Mouse (Mus musculus) bone marrow, adult 2 months (tissue): ENCODE measurements around the gene Furin. TPM values are rescaled to one million over a fixed set of nuclear protein-coding genes. Genes with fewer than 3 reads are reported as not detected.

ENCODE experiments used
- H3K27ac ChIP-seq: fragments of 200-500 bp; 2 replicates; pipeline ENCODE4 v1.5.1; 2012; ENCODE audit warnings: low read depth, mild to moderate bottlenecking, control low read depth, inconsistent platforms, low read length; ENCODE audit not compliant: control insufficient read depth, poor library complexity, insufficient read depth
- H3K4me1 ChIP-seq: fragments of 200-500 bp; 2 replicates; pipeline ENCODE4 v1.6.1; 2011; ENCODE audit warnings: low read length; ENCODE audit not compliant: control insufficient read depth, insufficient read depth
- H3K4me3 ChIP-seq: fragments of 200-500 bp; replicated peaks from 2 replicates; pipeline ENCODE3; 2011; ENCODE audit warnings: mild to moderate bottlenecking, low read depth, low read length, control low read depth; ENCODE audit not compliant: control insufficient read depth
- CTCF ChIP-seq: fragments of 200-500 bp; IDR thresholded peaks from 2 replicates; pipeline ENCODE4 v1.5.1; 2011; ENCODE audit warnings: low read length, control low read depth; ENCODE audit not compliant: control insufficient read depth, insufficient read depth
- POLR2A ChIP-seq: fragments of 200-500 bp; IDR thresholded peaks from 2 replicates; pipeline ENCODE4 v1.6.1; 2011; ENCODE audit warnings: low read depth, mild to moderate bottlenecking, control low read depth, low read length, borderline replicate concordance; ENCODE audit not compliant: control insufficient read depth
- WGBS: fragments of 180-500 bp; shearing (Covaris S2); methylation state at CpG from one replicate; pipeline ENCODE4 v1.1.7; 2018; 5-methylcytosine and 5-hydroxymethylcytosine counted together
- polyA plus RNA-seq: library from polyadenylated mRNA; stranded (reverse); fragments of >200 nt; gene quantifications from 2 replicates; pipeline ENCODE4 v1.2.4, GENCODE M21; 2011; ENCODE audit warnings: low replicate concordance; ENCODE audit not compliant: missing spikeins, insufficient read depth, insufficient read length

Gene Furin
- polyA plus RNA-seq, 1 experiment, result 31.0 TPM

DNA sequence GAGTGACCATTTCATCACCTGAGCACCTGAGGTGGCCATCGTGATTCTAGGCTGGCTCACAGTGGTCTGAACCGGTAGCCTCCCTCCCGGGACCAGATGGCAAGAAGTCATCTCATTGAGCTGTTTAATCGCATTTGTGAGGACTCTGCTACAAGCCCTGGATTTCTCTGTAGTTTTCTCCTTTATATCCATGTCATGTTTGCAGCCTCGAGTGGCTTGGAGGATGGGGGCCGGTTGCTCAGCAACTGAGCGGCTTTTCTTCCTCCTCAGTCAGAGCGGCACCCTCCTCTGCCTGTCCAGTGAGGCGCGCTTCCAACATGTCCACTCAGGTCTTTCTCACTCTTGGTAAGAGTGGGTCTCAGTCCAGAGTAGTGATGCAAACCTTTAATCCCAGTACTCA is 29.0 kb downstream of the Furin start:
- TF ChIP-seq CTCF (no peak), POLR2A (no peak)
- H3K4me1 ChIP-seq, result peaks cover 7% of the 10 kb centered on the region
- no peak overlapping the region for H3K4me3 ChIP-seq
- WGBS, result 66% methylated on average over 10 of the region's 10 CpGs
- peak overlapping the region; percentile 2; the same call in 1 of the 2 replicates for H3K27ac ChIP-seq

DNA sequence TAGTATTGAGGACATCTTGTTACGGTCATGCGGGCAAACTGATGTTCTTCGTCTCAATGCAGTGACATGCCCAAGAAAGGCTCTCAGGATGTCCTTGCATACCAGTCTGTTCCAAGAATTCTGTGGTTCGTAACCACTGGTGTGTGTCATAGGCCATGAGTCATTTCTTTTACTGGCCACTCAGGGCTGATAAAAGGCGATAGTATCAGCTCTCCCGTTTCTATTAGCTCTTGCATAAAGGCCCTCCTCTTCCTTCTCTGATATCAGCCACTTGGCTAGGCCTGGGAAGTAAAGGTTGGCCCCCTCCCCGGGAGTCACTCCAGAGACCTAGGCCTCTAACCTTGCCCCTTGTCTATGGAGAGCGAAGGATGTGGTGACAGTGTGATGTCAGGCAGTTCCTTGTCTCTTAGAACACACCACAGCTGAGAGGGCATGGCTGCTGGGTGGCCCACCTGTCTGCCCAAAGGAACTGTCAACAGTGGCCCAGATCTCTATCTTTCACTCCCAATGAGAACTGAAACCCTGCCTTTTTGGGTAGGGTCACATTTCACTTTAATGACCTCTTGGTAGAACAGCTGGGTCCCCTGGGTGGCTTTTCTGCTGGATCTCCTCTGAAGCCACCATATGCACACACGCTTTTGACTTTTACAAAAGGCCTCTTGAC is 29.7 kb downstream of the Furin start:
- Histone ChIP-seq H3K4me3 (no peak overlapping the region), H3K4me1 (peaks cover 7% of the 10 kb centered on the region), H3K27ac (peak overlapping the region; percentile 59)
- 21% methylated on average over 9 of the region's 9 CpGs for WGBS
- TF ChIP-seq POLR2A (no peak), CTCF (no peak)

DNA sequence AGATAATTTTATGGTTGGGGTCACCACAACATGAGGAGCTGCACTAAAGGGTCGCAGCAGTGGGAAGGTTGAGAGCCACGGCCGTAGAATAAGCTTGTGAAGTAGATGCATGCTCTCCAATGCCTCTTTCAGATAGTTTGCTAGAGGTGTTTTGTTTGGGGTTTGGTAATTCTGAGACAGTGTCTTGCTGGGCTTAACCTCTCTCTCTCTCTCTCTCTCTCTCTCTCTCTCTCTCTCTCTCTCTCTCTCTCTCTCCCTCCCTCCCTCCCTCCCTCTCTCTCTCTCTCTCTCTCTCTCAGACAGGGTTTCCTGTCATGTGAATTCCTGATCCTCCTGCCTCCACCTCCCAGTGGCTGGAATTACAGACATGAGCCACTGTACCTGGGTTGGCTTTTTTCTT is 30.5 kb downstream of the Furin start:
- WGBS, result 79% methylated on average over 3 of the region's 3 CpGs
- no peak overlapping the region for H3K4me3 ChIP-seq
- peaks cover 7% of the 10 kb centered on the region for H3K4me1 ChIP-seq
- H3K27ac ChIP-seq, result peak overlapping the region; percentile 82
- TF ChIP-seq CTCF (no peak), POLR2A (no peak)

GRCm38 (mm10) chr7:80374280-80374679 is 31.0 kb downstream of the Furin start:
- WGBS, result 30% methylated on average over 3 of the region's 3 CpGs
- Histone ChIP-seq H3K4me3 (no peak overlapping the region), H3K27ac (peak overlapping the region; percentile 82), H3K4me1 (peaks cover 10% of the 10 kb centered on the region)
- TF ChIP-seq POLR2A (no peak), CTCF (0 out of 2 replicates have a peak, but pooled peaks have one; percentile 6)

GRCm38 (mm10) chr7:80373850-80374249 is 31.4 kb downstream of the Furin start:
- peak overlapping the region; percentile 82 for H3K27ac ChIP-seq
- H3K4me1 ChIP-seq, result peaks cover 13% of the 10 kb centered on the region
- WGBS, result 5% methylated on average over 12 of the region's 12 CpGs
- TF ChIP-seq POLR2A (no peak), CTCF (no peak)
- H3K4me3 ChIP-seq, result no peak overlapping the region

- Histone ChIP-seq H3K4me3 (no peak overlapping the region), H3K27ac (peak overlapping the region; percentile 82), H3K4me1 (peaks cover 16% of the 10 kb centered on the region)
- 19% methylated on average over 4 of the region's 4 CpGs for WGBS
- TF ChIP-seq CTCF (no peak), POLR2A (no peak)
These were observed 31.9 kb downstream of the Furin start for GRCm38 (mm10) chr7:80373352-80373751.

GRCm38 (mm10) chr7:80372667-80373066 is 32.6 kb downstream of the Furin start:
- no peak overlapping the region for H3K4me3 ChIP-seq
- no peak for TF ChIP-seq POLR2A
- no peak for TF ChIP-seq CTCF
- WGBS, result 26% methylated on average over 2 of the region's 2 CpGs
- no peak overlapping the region; the same call in 1 of the 2 replicates for H3K27ac ChIP-seq
- H3K4me1 ChIP-seq, result peaks cover 16% of the 10 kb centered on the region

DNA sequence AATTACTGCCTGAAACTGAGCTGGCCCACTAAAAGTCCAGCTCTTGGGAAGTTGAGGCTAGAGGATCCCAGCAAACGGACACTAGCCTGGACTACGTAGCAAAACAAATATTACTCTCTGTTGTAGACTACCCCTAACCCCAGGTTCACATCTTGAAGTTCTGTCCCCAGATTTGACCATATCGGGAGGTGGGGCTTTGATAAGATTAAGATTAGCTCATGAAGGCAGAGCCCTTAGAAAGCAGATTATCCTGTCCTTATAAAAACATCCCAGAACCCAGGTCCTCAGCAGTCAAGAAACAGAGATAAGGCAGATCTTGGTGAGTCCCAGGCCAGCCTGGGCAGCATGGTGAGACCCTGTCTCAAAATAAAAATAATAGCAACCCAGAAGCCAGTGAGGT is 33.1 kb downstream of the Furin start:
- TF ChIP-seq POLR2A, result no peak
- Histone ChIP-seq H3K27ac (no peak overlapping the region; the same call in 1 of the 2 replicates), H3K4me3 (no peak overlapping the region), H3K4me1 (peaks cover 16% of the 10 kb centered on the region)
- WGBS, result 65% methylated on average over 3 of the region's 3 CpGs
